Mouse (Mus musculus) midbrain, embryonic 10.5 days (tissue): ENCODE measurements at regions not wholly inside any gene's neighbourhood (a gene's known extent, or its start where the extent isn't known, plus 50 kb on each side); places are given as distances from the start of the nearest gene placed in this dataset.

ENCODE experiments used
- DNase-seq: peaks from one replicate; pipeline ENCODE4 v3.0.0-alpha.2; 2017; ENCODE audit warnings: low spot score
- H3K27ac ChIP-seq: fragments of 300-500 bp; sonication (generic); replicated peaks from 2 replicates; pipeline ENCODE4 v1.5.1; 2016; ENCODE audit warnings: mild to moderate bottlenecking
- H3K27me3 ChIP-seq: fragments of 300-500 bp; sonication (generic); 2 replicates; pipeline ENCODE4 v1.6.1; 2016; ENCODE audit warnings: low read depth, mild to moderate bottlenecking; ENCODE audit not compliant: poor library complexity, severe bottlenecking
- H3K36me3 ChIP-seq: fragments of 300-500 bp; sonication (generic); 2 replicates; pipeline ENCODE4 v1.6.1; 2016; ENCODE audit warnings: mild to moderate bottlenecking, moderate library complexity
- H3K4me1 ChIP-seq: fragments of 300-500 bp; sonication (generic); 2 replicates; pipeline ENCODE4 v1.6.1; 2016
- H3K4me3 ChIP-seq: fragments of 300-500 bp; sonication (generic); 2 replicates; pipeline ENCODE4 v1.5.1; 2016; ENCODE audit warnings: mild to moderate bottlenecking, moderate library complexity
- H3K9me3 ChIP-seq: fragments of 300-500 bp; sonication (generic); replicated peaks from 2 replicates; pipeline ENCODE4 v1.6.1; 2016; ENCODE audit warnings: mild to moderate bottlenecking
- whole genome bisulfite sequencing: fragments of 180-500 bp; shearing (Covaris S2); methylation state at CpG from one replicate; pipeline ENCODE4 v1.1.7; 2016; 5-methylcytosine and 5-hydroxymethylcytosine counted together

GRCm38 (mm10) chr7:111215586-111215985, 132.8 kb upstream of the Eif4g2 start:
- H3K27me3 ChIP-seq, result no peaks in the 10 kb centered on the region
- H3K4me3 ChIP-seq, result no peak overlapping the region
- H3K36me3 ChIP-seq, result no peaks in the 10 kb centered on the region
- H3K27ac ChIP-seq, result no peak overlapping the region
- H3K4me1 ChIP-seq, result peaks cover 15% of the 10 kb centered on the region
- 85% methylated on average over 5 of the region's 5 CpGs for WGBS
- peaks cover 4% of the 10 kb centered on the region; the same call in 1 of the 2 replicates for H3K9me3 ChIP-seq
- DNase-seq, result no peak

GRCm38 (mm10) chr7:111214226-111214906, 131.5 kb upstream of the Eif4g2 start:
- Histone ChIP-seq H3K36me3 (no peaks in the 10 kb centered on the region), H3K27me3 (no peaks in the 10 kb centered on the region), H3K27ac (no peak overlapping the region), H3K9me3 (peaks cover under 1% of the 10 kb centered on the region; the same call in 1 of the 2 replicates), H3K4me1 (peaks cover 15% of the 10 kb centered on the region), H3K4me3 (no peak overlapping the region)
- 90% methylated on average over 6 of the region's 6 CpGs for WGBS
- DNase-seq, result no peak

- Histone ChIP-seq H3K27me3 (no peaks in the 10 kb centered on the region), H3K9me3 (no peaks in the 10 kb centered on the region), H3K36me3 (no peaks in the 10 kb centered on the region), H3K4me1 (peaks cover 15% of the 10 kb centered on the region), H3K27ac (no peak overlapping the region), H3K4me3 (no peak overlapping the region)
- 68% methylated on average over 5 of the region's 5 CpGs for WGBS
- DNase-seq, result no peak
These were observed 129.4 kb upstream of the Eif4g2 start for GRCm38 (mm10) chr7:111212188-111212587.

- H3K9me3 ChIP-seq, result no peaks in the 10 kb centered on the region
- peak; percentile 45 for DNase-seq
- H3K27me3 ChIP-seq, result no peaks in the 10 kb centered on the region
- 66% methylated on average over 11 of the region's 11 CpGs for WGBS
- H3K36me3 ChIP-seq, result no peaks in the 10 kb centered on the region
- no peak overlapping the region for H3K4me3 ChIP-seq
- H3K4me1 ChIP-seq, result peaks cover 15% of the 10 kb centered on the region
- H3K27ac ChIP-seq, result no peak overlapping the region
These were observed 128.8 kb upstream of the Eif4g2 start for GRCm38 (mm10) chr7:111211641-111212040.

- DNase-seq, result no peak
- H3K27ac ChIP-seq, result no peak overlapping the region
- WGBS, result 92% methylated on average over 8 of the region's 8 CpGs
These were observed 127.5 kb upstream of the Eif4g2 start for GRCm38 (mm10) chr7:111210282-111210681.

GRCm38 (mm10) chr7:111205876-111206275, 123.0 kb upstream of the Eif4g2 start:
- WGBS, result 73% methylated on average over 5 of the region's 5 CpGs
- peak; percentile 14 for DNase-seq
- Histone ChIP-seq H3K9me3 (peaks cover 6% of the 10 kb centered on the region; the same call in 1 of the 2 replicates), H3K4me3 (no peak overlapping the region), H3K4me1 (peaks cover 4% of the 10 kb centered on the region; the same call in 1 of the 2 replicates), H3K27ac (no peak overlapping the region), H3K27me3 (no peaks in the 10 kb centered on the region), H3K36me3 (no peaks in the 10 kb centered on the region)

More at GRCm38 (mm10) chr7:111210282-111210681, 127.5 kb upstream of the Eif4g2 start:
- no peaks in the 10 kb centered on the region for H3K9me3 ChIP-seq
- H3K27me3 ChIP-seq, result no peaks in the 10 kb centered on the region
- no peaks in the 10 kb centered on the region for H3K36me3 ChIP-seq
- no peak overlapping the region for H3K4me3 ChIP-seq
- H3K4me1 ChIP-seq, result peaks cover 19% of the 10 kb centered on the region

- WGBS, result 86% methylated on average over 10 of the region's 10 CpGs
- no peaks in the 10 kb centered on the region for H3K27me3 ChIP-seq
- H3K9me3 ChIP-seq, result no peaks in the 10 kb centered on the region
- DNase-seq, result no peak
- H3K27ac ChIP-seq, result no peak overlapping the region
- H3K4me3 ChIP-seq, result no peak overlapping the region
- H3K36me3 ChIP-seq, result no peaks in the 10 kb centered on the region
- H3K4me1 ChIP-seq, result no peaks in the 10 kb centered on the region
These were observed 116.0 kb upstream of the Eif4g2 start for GRCm38 (mm10) chr7:111198608-111199355.

GRCm38 (mm10) chr7:111191674-111192073, 108.8 kb upstream of the Eif4g2 start:
- H3K4me3 ChIP-seq, result no peak overlapping the region
- no peak overlapping the region for H3K27ac ChIP-seq
- no peak for DNase-seq
- no peaks in the 10 kb centered on the region for H3K27me3 ChIP-seq
- H3K36me3 ChIP-seq, result no peaks in the 10 kb centered on the region
- no peaks in the 10 kb centered on the region for H3K4me1 ChIP-seq
- WGBS, result 70% methylated on average over 4 of the region's 4 CpGs
- no peaks in the 10 kb centered on the region for H3K9me3 ChIP-seq

GRCm38 (mm10) chr7:111191216-111191615, 108.4 kb upstream of the Eif4g2 start:
- H3K27ac ChIP-seq, result no peak overlapping the region

GRCm38 (mm10) chr7:111189731-111190130, 106.9 kb upstream of the Eif4g2 start:
- H3K4me3 ChIP-seq, result no peak overlapping the region
- no peak for DNase-seq
- no peaks in the 10 kb centered on the region for H3K4me1 ChIP-seq
- 86% methylated on average over 4 of the region's 4 CpGs for WGBS
- no peak overlapping the region for H3K27ac ChIP-seq
- H3K27me3 ChIP-seq, result no peaks in the 10 kb centered on the region
- no peaks in the 10 kb centered on the region for H3K36me3 ChIP-seq
- H3K9me3 ChIP-seq, result no peaks in the 10 kb centered on the region

More at GRCm38 (mm10) chr7:111191216-111191615, 108.4 kb upstream of the Eif4g2 start:
- Histone ChIP-seq H3K4me3 (no peak overlapping the region), H3K9me3 (no peaks in the 10 kb centered on the region), H3K36me3 (no peaks in the 10 kb centered on the region), H3K4me1 (no peaks in the 10 kb centered on the region), H3K27me3 (no peaks in the 10 kb centered on the region)
- DNase-seq, result no peak

- Histone ChIP-seq H3K27me3 (no peaks in the 10 kb centered on the region), H3K36me3 (no peaks in the 10 kb centered on the region), H3K27ac (no peak overlapping the region), H3K4me3 (no peak overlapping the region), H3K9me3 (no peaks in the 10 kb centered on the region), H3K4me1 (peaks cover 3% of the 10 kb centered on the region; the same call in 1 of the 2 replicates)
- 90% methylated on average over 7 of the region's 7 CpGs for WGBS
- DNase-seq, result no peak
These were observed 103.1 kb upstream of the Eif4g2 start for GRCm38 (mm10) chr7:111185954-111186353.

- H3K27ac ChIP-seq, result no peak overlapping the region
- H3K4me1 ChIP-seq, result peaks cover 9% of the 10 kb centered on the region
- H3K4me3 ChIP-seq, result no peak overlapping the region
- no peaks in the 10 kb centered on the region for H3K27me3 ChIP-seq
- 65% methylated on average over 3 of the region's 3 CpGs for WGBS
- DNase-seq, result no peak
- H3K36me3 ChIP-seq, result no peaks in the 10 kb centered on the region
- no peaks in the 10 kb centered on the region for H3K9me3 ChIP-seq
These were observed 100.7 kb upstream of the Eif4g2 start for GRCm38 (mm10) chr7:111183512-111183911.

- H3K4me3 ChIP-seq, result no peak overlapping the region
- peak; percentile 44 for DNase-seq
- H3K27me3 ChIP-seq, result no peaks in the 10 kb centered on the region
- no peaks in the 10 kb centered on the region for H3K36me3 ChIP-seq
- no peak overlapping the region for H3K27ac ChIP-seq
- H3K4me1 ChIP-seq, result peaks cover 9% of the 10 kb centered on the region
- WGBS, result 63% methylated on average over 3 of the region's 3 CpGs
- H3K9me3 ChIP-seq, result no peaks in the 10 kb centered on the region
These were observed 99.5 kb upstream of the Eif4g2 start for GRCm38 (mm10) chr7:111182319-111182718.
